31 mouse cellular contexts compared by ENCODE assay signal in genomic region chr12:40258462-40259000, GRCm38 (mm10). TPM values are rescaled to one million over a fixed set of nuclear protein-coding genes. Genes with fewer than 3 reads are reported as not detected.
"Had no signal": no experiment of that assay in that cellular context is flagged by ENCODE, and none has a peak within 500 bp of the region (broad histone marks: within the 10 kb centered on the region; RNA-seq: fewer than 3 reads in every experiment).

No protein-coding gene starts in this region.

- H3K4me3 ChIP-seq: heart, adult 2 months; heart, embryonic 13.5 days; heart, embryonic 15.5 days; hindbrain, embryonic 13.5 days; hindbrain, embryonic 15.5 days; kidney, embryonic 15.5 days; limb, embryonic 13.5 days; limb, embryonic 15.5 days; liver, embryonic 12.5 days had no signal

- H3K27ac ChIP-seq: heart, adult 2 months; heart, embryonic 13.5 days; heart, embryonic 15.5 days; hindbrain, embryonic 13.5 days; hindbrain, embryonic 15.5 days; hindbrain, postnatal 0 days; kidney, embryonic 15.5 days; kidney, postnatal 0 days; limb, embryonic 13.5 days; limb, embryonic 15.5 days; liver, embryonic 12.5 days had no signal

- H3K27me3 ChIP-seq: heart, embryonic 13.5 days; hindbrain, embryonic 13.5 days; hindbrain, embryonic 15.5 days; kidney, embryonic 15.5 days; limb, embryonic 15.5 days; liver, embryonic 12.5 days had no signal

- H3K4me2 ChIP-seq: heart, embryonic 11.5 days; heart, embryonic 13.5 days; heart, embryonic 15.5 days; hindbrain, embryonic 13.5 days; hindbrain, embryonic 15.5 days; kidney, embryonic 15.5 days; limb, embryonic 13.5 days; limb, embryonic 15.5 days; liver, embryonic 12.5 days had no signal

- H3K9ac ChIP-seq: heart, embryonic 13.5 days; heart, embryonic 15.5 days; hindbrain, embryonic 13.5 days; hindbrain, embryonic 15.5 days; kidney, embryonic 15.5 days; limb, embryonic 13.5 days; limb, embryonic 15.5 days; liver, embryonic 12.5 days had no signal

- H3K4me1 ChIP-seq: heart, embryonic 13.5 days; heart, embryonic 15.5 days; hindbrain, embryonic 13.5 days; hindbrain, embryonic 15.5 days; limb, embryonic 15.5 days; liver, embryonic 12.5 days had no signal

- H3K9me3 ChIP-seq: heart, embryonic 13.5 days; heart, embryonic 15.5 days; hindbrain, embryonic 13.5 days; hindbrain, embryonic 15.5 days; kidney, embryonic 15.5 days; limb, embryonic 13.5 days; limb, embryonic 15.5 days; liver, embryonic 12.5 days had no signal

- DNase-seq: gastrocnemius, postnatal 14 days; gastrocnemius, postnatal 36 days; heart, adult 11 months; heart, adult 2 months; heart, postnatal 14 days; heart, postnatal 36 days; kidney, adult 11 months; kidney, adult 2 months; kidney, adult 9 months; kidney, postnatal 14 days; kidney, postnatal 36 days; layer of hippocampus, adult 9-11 months; layer of hippocampus, postnatal 36 days; left cerebral cortex, postnatal 4 days had no signal

- ATAC-seq: hindbrain, postnatal 0 days; intestine, embryonic 16.5 days; liver, embryonic 12.5 days had no signal

- H3K36me3 ChIP-seq: heart, embryonic 13.5 days; heart, embryonic 15.5 days; hindbrain, embryonic 13.5 days; hindbrain, embryonic 15.5 days; kidney, embryonic 15.5 days; limb, embryonic 13.5 days; limb, embryonic 15.5 days; liver, embryonic 12.5 days had no signal

RNA-seq across cellular contexts. Expression of gene Lsmem1, which starts 59.2 kb away (rescaled TPM):
- total RNA-seq: hindbrain, postnatal 0 days; liver, adult 2 months had no signal
- polyA plus RNA-seq: gonadal fat pad, adult 2 months; intestine, embryonic 14.5 days; intestine, embryonic 16.5 days; large intestine, adult 2 months; limb, embryonic 11.5 days; liver, adult 2 months; liver, embryonic 12.5 days had no signal
